Mouse (Mus musculus) neural tube, embryonic 13.5 days (tissue): Measurements from ENCODE around the gene Bcar1. TPM values are rescaled to one million over a fixed set of nuclear protein-coding genes. Genes with fewer than 3 reads are reported as not detected.

Experiments used
- ATAC-seq: fragments of 200-750 bp; cut with Nextera tagmentation; 2 replicates; pipeline ENCODE4 v1.8.0; 2017; ENCODE audit warnings: low read depth, mild to moderate bottlenecking, moderate TSS enrichment, moderate library complexity
- H3K27ac ChIP-seq: fragments of 300-500 bp; sonication (generic); replicated peaks from 2 replicates; pipeline ENCODE4 v1.5.1; 2015; ENCODE audit warnings: moderate library complexity, mild to moderate bottlenecking, inconsistent platforms
- H3K27me3 ChIP-seq: fragments of 300-500 bp; sonication (generic); 2 replicates; pipeline ENCODE4 v1.6.1; 2015; ENCODE audit warnings: mild to moderate bottlenecking, inconsistent platforms
- H3K36me3 ChIP-seq: fragments of 300-500 bp; sonication (generic); 2 replicates; pipeline ENCODE4 v1.6.1; 2015; ENCODE audit warnings: mild to moderate bottlenecking, inconsistent platforms
- H3K4me1 ChIP-seq: fragments of 300-500 bp; sonication (generic); replicated peaks from 2 replicates; pipeline ENCODE4 v1.6.1; 2015; ENCODE audit warnings: inconsistent platforms
- H3K4me2 ChIP-seq: fragments of 300-500 bp; sonication (generic); 2 replicates; pipeline ENCODE4 v1.6.1; 2015; ENCODE audit warnings: inconsistent platforms, mild to moderate bottlenecking, moderate library complexity
- H3K4me3 ChIP-seq: fragments of 300-500 bp; sonication (generic); 2 replicates; pipeline ENCODE4 v1.5.1; 2015; ENCODE audit warnings: mild to moderate bottlenecking, inconsistent platforms
- H3K9ac ChIP-seq: fragments of 300-500 bp; sonication (generic); 2 replicates; pipeline ENCODE4 v1.6.1; 2015; ENCODE audit warnings: moderate library complexity, mild to moderate bottlenecking, inconsistent platforms
- H3K9me3 ChIP-seq: fragments of 300-500 bp; sonication (generic); 2 replicates; pipeline ENCODE4 v1.6.1; 2016; ENCODE audit warnings: inconsistent platforms
- WGBS: fragments of 180-500 bp; shearing (Covaris S2); methylation state at CpG from one replicate; pipeline ENCODE4 v1.1.7; 2015; 5-methylcytosine and 5-hydroxymethylcytosine counted together
- polyA plus RNA-seq: library from polyadenylated mRNA; unstranded; fragments of >200 nt; fragmentation: Nextera tagmentation; extraction: Ambion mirVana; gene quantifications from 2 replicates; pipeline ENCODE4 v1.2.1, GENCODE M21; 2015

The Bcar1 gene
- 51.0 and 51.6 TPM in 2 replicates for polyA plus RNA-seq

GRCm38 (mm10) chr8:111743792-111744696, at the start of gene Bcar1:
TSS of gene Bcar1 (minus strand) at chr8:111743809.
- Histone ChIP-seq H3K27me3 (no peaks in the 10 kb centered on the region), H3K9me3 (no peaks in the 10 kb centered on the region), H3K4me1 (peaks cover 68% of the 10 kb centered on the region), H3K9ac (peak within 1 kb of the TSS; percentile 98), H3K27ac (peak within 1 kb of the TSS; percentile 82), H3K4me3 (peak within 1 kb of the TSS; percentile 70), H3K4me2 (peak within 1 kb of the TSS; percentile 83), H3K36me3 (no peaks in the 10 kb centered on the region)
- WGBS, result 9% methylated on average over 40 of the region's 40 CpGs
- peak; percentile 30 for ATAC-seq

GRCm38 (mm10) chr8:111789639-111790038, 46.0 kb upstream of the Bcar1 start:
- no peak for ATAC-seq
- Histone ChIP-seq H3K9me3 (no peaks in the 10 kb centered on the region), H3K9ac (no peak overlapping the region), H3K4me3 (no peak overlapping the region), H3K27ac (0 out of 2 replicates have a peak overlapping the region, but pooled peaks have one; percentile 23), H3K36me3 (no peaks in the 10 kb centered on the region), H3K27me3 (no peaks in the 10 kb centered on the region), H3K4me1 (peaks cover 63% of the 10 kb centered on the region), H3K4me2 (no peak overlapping the region)

DNA sequence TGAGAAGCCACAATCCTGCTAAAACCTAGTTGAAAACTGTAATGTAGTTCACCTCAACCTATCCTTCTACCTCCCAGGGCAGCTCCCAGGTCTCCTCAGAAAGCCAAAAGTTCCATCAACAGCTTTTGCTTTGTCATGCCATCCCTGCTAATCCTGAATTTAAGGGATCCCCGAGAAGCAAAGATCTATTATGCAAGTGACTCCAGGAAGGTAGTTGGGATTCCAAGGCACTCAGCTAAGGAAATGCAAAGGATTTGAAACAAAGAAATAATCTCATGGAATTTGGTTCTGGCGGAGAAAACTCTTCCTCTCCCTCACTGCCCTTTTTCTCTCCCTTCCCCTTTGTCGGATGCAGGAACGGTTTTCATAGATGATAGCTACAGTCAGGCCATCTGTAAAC, 45.6 kb upstream of the Bcar1 start:
- peaks cover 59% of the 10 kb centered on the region for H3K4me1 ChIP-seq
- H3K4me3 ChIP-seq, result no peak overlapping the region
- no peaks in the 10 kb centered on the region for H3K27me3 ChIP-seq
- H3K27ac ChIP-seq, result no peak overlapping the region
- no peak for ATAC-seq
- no peak overlapping the region for H3K4me2 ChIP-seq
- H3K9ac ChIP-seq, result no peak overlapping the region
- H3K36me3 ChIP-seq, result no peaks in the 10 kb centered on the region
- WGBS, result 34% methylated on average over 4 of the region's 4 CpGs
- H3K9me3 ChIP-seq, result no peaks in the 10 kb centered on the region

GRCm38 (mm10) chr8:111788497-111788896, 44.9 kb upstream of the Bcar1 start:
- no peaks in the 10 kb centered on the region for H3K27me3 ChIP-seq
- H3K36me3 ChIP-seq, result no peaks in the 10 kb centered on the region
- H3K4me1 ChIP-seq, result peaks cover 55% of the 10 kb centered on the region
- no peak overlapping the region for H3K4me3 ChIP-seq
- ATAC-seq, result no peak
- 71% methylated on average over 3 of the region's 3 CpGs for WGBS
- peak overlapping the region; percentile 88 for H3K27ac ChIP-seq
- H3K9me3 ChIP-seq, result no peaks in the 10 kb centered on the region
- H3K9ac ChIP-seq, result 0 out of 2 replicates have a peak overlapping the region, but pooled peaks have one; percentile 52
- no peak overlapping the region for H3K4me2 ChIP-seq

DNA sequence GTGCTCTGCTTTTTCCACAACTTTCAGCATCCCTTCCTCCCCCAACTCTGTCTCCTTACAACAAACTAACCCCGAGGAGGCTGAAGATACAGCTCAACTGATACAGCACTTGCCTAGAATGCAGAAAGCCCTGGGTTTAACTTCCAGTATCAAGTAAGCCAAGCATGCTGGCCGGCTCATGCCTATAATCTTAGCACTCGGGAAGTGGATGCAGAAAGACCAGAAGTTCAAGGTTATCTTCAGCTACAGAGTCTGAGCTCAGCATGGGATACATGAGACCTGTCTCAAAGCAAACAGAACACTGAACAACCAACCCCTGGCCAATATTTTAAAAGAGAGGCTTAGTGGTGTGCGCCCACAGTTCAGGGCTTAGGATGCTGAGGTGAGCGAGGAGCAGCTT, 44.5 kb upstream of the Bcar1 start:
- 80% methylated on average over 5 of the region's 5 CpGs for WGBS
- peak overlapping the region; percentile 39; the same call in 1 of the 2 replicates for H3K4me2 ChIP-seq

DNA sequence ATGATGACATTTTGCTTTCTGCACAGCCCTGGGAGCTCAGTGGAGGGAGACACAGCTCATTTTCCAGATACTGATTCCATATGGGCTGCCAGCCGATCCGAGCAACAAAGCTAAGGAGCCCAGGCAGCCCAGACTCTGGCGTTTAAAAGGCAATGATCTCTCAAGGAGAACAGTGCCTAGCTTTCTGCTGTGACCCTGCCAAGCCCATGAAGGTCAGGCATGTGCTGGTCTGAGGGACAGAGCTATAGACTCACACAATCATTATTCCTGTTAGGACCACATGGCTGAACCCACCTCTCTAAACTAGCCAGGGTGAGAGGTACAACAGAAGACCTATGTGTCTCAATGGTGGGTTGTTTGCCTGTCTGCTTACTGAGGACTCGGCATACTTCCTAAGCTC, 44.1 kb upstream of the Bcar1 start:
- H3K4me1 ChIP-seq, result peaks cover 56% of the 10 kb centered on the region
- peak; percentile 75 for ATAC-seq
- H3K36me3 ChIP-seq, result no peaks in the 10 kb centered on the region
- 23% methylated on average over 4 of the region's 4 CpGs for WGBS
- peak overlapping the region; percentile 39 for H3K4me2 ChIP-seq
- H3K27me3 ChIP-seq, result no peaks in the 10 kb centered on the region
- H3K9ac ChIP-seq, result peak overlapping the region; percentile 52
- H3K27ac ChIP-seq, result peak overlapping the region; percentile 88
- H3K4me3 ChIP-seq, result no peak overlapping the region
- H3K9me3 ChIP-seq, result no peaks in the 10 kb centered on the region

More for the DNA sequence above, 44.5 kb upstream of the Bcar1 start:
- Histone ChIP-seq H3K4me3 (no peak overlapping the region), H3K9me3 (no peaks in the 10 kb centered on the region), H3K27me3 (no peaks in the 10 kb centered on the region), H3K9ac (peak overlapping the region; percentile 52), H3K36me3 (no peaks in the 10 kb centered on the region), H3K27ac (peak overlapping the region; percentile 88), H3K4me1 (peaks cover 55% of the 10 kb centered on the region)
- no peak for ATAC-seq

- H3K4me3 ChIP-seq, result no peak overlapping the region
- peak; percentile 86 for ATAC-seq
- 33% methylated on average over 13 of the region's 13 CpGs for WGBS
These were observed 43.3 kb upstream of the Bcar1 start for GRCm38 (mm10) chr8:111786701-111787588.

DNA sequence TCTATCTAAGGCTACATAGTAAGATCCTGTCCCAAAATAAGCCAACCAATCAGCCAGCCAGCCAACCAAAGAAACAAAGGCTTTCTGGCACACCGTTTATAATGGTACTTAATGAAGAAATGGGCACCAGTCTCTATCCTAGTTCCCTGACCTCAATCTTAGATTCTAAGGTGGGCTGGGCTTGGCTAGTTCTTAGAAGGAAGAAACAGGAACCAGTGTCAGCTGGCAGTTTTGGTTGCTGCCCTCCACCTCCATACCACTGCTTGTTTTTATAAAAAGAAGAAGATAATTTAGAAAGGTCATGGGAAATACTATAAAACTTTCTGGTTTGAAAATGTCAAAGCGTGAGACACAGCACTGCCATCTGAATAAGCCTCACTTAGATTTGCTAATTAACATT, 42.5 kb upstream of the Bcar1 start:
- Histone ChIP-seq H3K4me3 (no peak overlapping the region), H3K9me3 (no peaks in the 10 kb centered on the region), H3K4me1 (peaks cover 60% of the 10 kb centered on the region), H3K27ac (peak overlapping the region; percentile 88; the same call in 1 of the 2 replicates), H3K27me3 (no peaks in the 10 kb centered on the region), H3K9ac (no peak overlapping the region), H3K4me2 (no peak overlapping the region), H3K36me3 (no peaks in the 10 kb centered on the region)
- 84% methylated on average over 2 of the region's 2 CpGs for WGBS
- no peak for ATAC-seq

More at GRCm38 (mm10) chr8:111786701-111787588, 43.3 kb upstream of the Bcar1 start:
- Histone ChIP-seq H3K36me3 (no peaks in the 10 kb centered on the region), H3K4me2 (peak overlapping the region; percentile 39), H3K27me3 (no peaks in the 10 kb centered on the region), H3K9ac (peak overlapping the region; percentile 52; the same call in 1 of the 2 replicates), H3K9me3 (no peaks in the 10 kb centered on the region), H3K27ac (peak overlapping the region; percentile 88), H3K4me1 (peaks cover 60% of the 10 kb centered on the region)

DNA sequence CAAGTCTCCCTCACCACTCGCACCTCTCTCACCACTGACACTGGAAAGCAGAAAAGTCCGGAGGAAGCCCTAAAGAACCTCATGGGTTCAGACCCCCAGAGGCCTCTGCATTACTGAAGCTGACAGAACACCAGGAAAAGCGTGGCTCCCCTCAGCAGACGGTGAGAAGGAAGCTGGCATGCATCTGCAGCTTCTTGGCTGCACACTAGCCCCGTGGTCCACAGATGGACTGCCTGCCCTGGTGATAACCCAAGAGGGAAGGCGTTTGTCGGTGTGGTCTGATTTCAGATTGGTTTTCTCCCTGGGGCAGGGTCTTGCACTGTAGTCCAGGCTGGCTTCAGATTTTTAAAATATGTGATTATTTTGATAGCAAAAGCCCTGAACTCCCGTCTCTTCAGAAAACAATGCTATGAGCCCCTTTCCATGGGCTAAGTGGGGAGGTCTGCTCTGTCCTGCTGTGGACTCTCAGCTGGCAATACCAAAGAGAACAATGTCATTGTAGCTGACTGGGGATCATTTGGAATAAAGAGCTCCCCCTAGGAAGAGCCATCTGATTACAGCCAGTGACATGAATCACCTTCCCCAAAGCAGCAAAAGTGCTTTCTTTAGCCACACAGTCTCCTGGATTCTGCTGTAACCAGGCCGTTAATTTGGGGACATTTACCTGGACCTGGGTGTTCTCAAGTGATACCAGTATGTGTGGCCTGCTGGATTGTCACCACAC, 39.2 kb upstream of the Bcar1 start:
- 57% methylated on average over 9 of the region's 9 CpGs for WGBS
- H3K4me2 ChIP-seq, result no peak overlapping the region
- H3K9ac ChIP-seq, result 0 out of 2 replicates have a peak overlapping the region, but pooled peaks have one; percentile 22
- 0 out of 2 replicates have a peak, but pooled peaks cover 2% of the 10 kb centered on the region for H3K36me3 ChIP-seq
- H3K27me3 ChIP-seq, result no peaks in the 10 kb centered on the region
- H3K4me3 ChIP-seq, result no peak overlapping the region
- H3K9me3 ChIP-seq, result no peaks in the 10 kb centered on the region
- H3K27ac ChIP-seq, result peak overlapping the region; percentile 73
- peaks cover 60% of the 10 kb centered on the region for H3K4me1 ChIP-seq
- ATAC-seq, result no peak

GRCm38 (mm10) chr8:111782161-111782560, 38.6 kb upstream of the Bcar1 start:
- WGBS, result 84% methylated on average over 2 of the region's 2 CpGs
- no peak for ATAC-seq
- peaks cover 58% of the 10 kb centered on the region for H3K4me1 ChIP-seq

DNA sequence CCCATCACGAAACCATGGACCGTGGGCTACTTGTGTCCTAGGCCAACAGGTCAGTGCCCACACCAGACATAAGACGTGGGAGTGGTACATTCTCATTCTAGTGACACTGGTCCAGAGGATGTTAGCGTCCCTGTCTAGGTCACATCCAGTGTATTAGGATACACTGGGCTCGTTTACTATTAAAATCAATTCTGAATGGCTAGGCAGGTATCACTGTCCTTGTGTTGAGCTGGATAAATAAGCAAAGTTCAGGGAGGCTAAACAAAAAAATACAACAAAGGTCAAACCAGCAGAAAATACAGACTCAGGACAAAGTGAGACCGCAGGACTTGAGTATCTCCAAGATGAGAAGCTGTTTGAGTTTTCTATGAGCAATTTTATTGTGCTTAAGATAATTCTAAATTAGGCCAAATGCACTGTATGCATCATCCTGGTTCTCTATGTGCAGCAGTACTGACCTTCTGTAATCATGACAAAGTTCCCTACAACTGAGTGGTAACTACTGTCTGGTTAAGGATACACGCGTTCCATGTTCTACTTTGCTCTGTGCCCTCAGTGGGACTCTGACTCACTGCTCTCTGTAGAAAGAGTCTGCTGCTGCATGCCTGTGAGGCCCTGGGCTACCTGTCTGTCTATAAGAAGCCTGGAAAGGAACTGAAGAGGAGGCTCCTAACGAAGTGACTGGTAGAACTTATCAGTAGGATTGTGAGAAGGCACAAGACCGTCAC, 37.3 kb upstream of the Bcar1 start:
- H3K4me1 ChIP-seq, result peaks cover 50% of the 10 kb centered on the region
- H3K27ac ChIP-seq, result no peak overlapping the region
- 91% methylated on average over 10 of the region's 10 CpGs for WGBS
- H3K4me3 ChIP-seq, result no peak overlapping the region
- H3K9ac ChIP-seq, result no peak overlapping the region
- no peak for ATAC-seq
- no peaks in the 10 kb centered on the region for H3K9me3 ChIP-seq
- H3K4me2 ChIP-seq, result no peak overlapping the region
- H3K36me3 ChIP-seq, result 0 out of 2 replicates have a peak, but pooled peaks cover 2% of the 10 kb centered on the region
- H3K27me3 ChIP-seq, result no peaks in the 10 kb centered on the region

More at GRCm38 (mm10) chr8:111782161-111782560, 38.6 kb upstream of the Bcar1 start:
- Histone ChIP-seq H3K9ac (no peak overlapping the region), H3K4me3 (no peak overlapping the region), H3K27me3 (no peaks in the 10 kb centered on the region), H3K9me3 (no peaks in the 10 kb centered on the region), H3K36me3 (0 out of 2 replicates have a peak, but pooled peaks cover 2% of the 10 kb centered on the region), H3K4me2 (no peak overlapping the region), H3K27ac (peak overlapping the region; percentile 73; the same call in 1 of the 2 replicates)
